14 mouse cellular contexts compared by ENCODE assay signal in the genomic region with DNA sequence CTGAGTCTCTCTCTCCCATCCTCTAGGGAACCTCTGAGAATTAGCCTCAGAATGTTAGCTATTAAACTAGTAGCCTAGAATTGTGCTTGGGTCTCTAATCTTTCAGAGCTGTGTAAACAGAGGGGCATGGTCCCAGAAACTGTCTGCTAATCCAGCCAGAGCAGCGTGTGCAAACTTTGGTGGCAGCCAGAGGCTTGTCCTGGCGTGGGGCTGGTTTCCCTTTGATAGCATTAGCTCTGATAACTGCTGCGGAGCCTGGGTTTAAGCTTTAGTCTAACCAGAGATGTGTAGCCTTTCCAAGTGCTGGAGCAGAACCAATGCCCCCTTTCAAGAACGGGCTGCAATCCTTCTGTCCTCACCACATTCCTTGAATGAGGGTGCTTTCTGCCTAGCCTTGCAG. TPM values are rescaled to one million over a fixed set of nuclear protein-coding genes. Genes with fewer than 3 reads are reported as not detected.
DNase-seq lines count a peak whose midpoint lies in the region; ATAC-seq lines count a peak whose summit lies in the region.
"Had no signal": no experiment of that assay in that cellular context is flagged by ENCODE, and none has a peak within 500 bp of the region (broad histone marks: within the 10 kb centered on the region; RNA-seq: fewer than 3 reads in every experiment).

No protein-coding gene starts in this region.

- H3K4me3 ChIP-seq in forebrain, embryonic 10.5 days, result no peak overlapping the region
- H3K4me3 ChIP-seq in forebrain, embryonic 11.5 days (ENCODE audit: low read depth, low read length), result no peak overlapping the region
- H3K4me3 ChIP-seq in megakaryocyte, embryonic 14.5 days (replicated peaks), result peak overlapping the region; percentile 70
- H3K4me3 ChIP-seq in limb, embryonic 12.5 days (replicated peaks), result 0 out of 2 replicates have a peak overlapping the region, but pooled peaks have one; percentile 11
- H3K4me3 ChIP-seq: left cerebral cortex, adult 2 months; midbrain, embryonic 12.5 days had no signal

- no peak overlapping the region for H3K4me2 ChIP-seq in forebrain, embryonic 11.5 days (ENCODE audit: low read depth, low read length, severe bottlenecking)
- peak overlapping the region; percentile 42 for H3K4me2 ChIP-seq in limb, embryonic 12.5 days
- H3K4me2 ChIP-seq: midbrain, embryonic 12.5 days had no signal

- H3K9ac ChIP-seq in forebrain, embryonic 11.5 days (ENCODE audit: low read length), result no peak overlapping the region
- H3K9ac ChIP-seq in limb, embryonic 12.5 days (replicated peaks), result no peak overlapping the region
- H3K9ac ChIP-seq: midbrain, embryonic 12.5 days had no signal

- H3K27ac ChIP-seq in forebrain, embryonic 10.5 days, result peak overlapping the region; percentile 70
- H3K27ac ChIP-seq in forebrain, embryonic 11.5 days (ENCODE audit: low read depth, low read length), result no peak overlapping the region
- peak overlapping the region; percentile 54 for H3K27ac ChIP-seq in limb, embryonic 12.5 days
- H3K27ac ChIP-seq: left cerebral cortex, adult 2 months; midbrain, embryonic 12.5 days had no signal

- no peaks in the 10 kb centered on the region for H3K9me3 ChIP-seq in forebrain, embryonic 10.5 days
- H3K9me3 ChIP-seq in forebrain, embryonic 11.5 days (ENCODE audit: control insufficient read depth, low read length), result no peaks in the 10 kb centered on the region
- no peaks in the 10 kb centered on the region for H3K9me3 ChIP-seq in megakaryocyte, embryonic 14.5 days
- no peaks in the 10 kb centered on the region for H3K9me3 ChIP-seq in limb, embryonic 12.5 days
- H3K9me3 ChIP-seq: midbrain, embryonic 12.5 days had no signal

- no peak for DNase-seq in forebrain, embryonic 10.5 days (ENCODE audit: extremely low spot score, low spot score)
- DNase-seq in forebrain, embryonic 11.5 days (ENCODE audit: low spot score), result no peak
- peak; percentile 74 for DNase-seq in yolk sac, embryonic 10.5 days (ENCODE audit: low spot score)
- DNase-seq in cerebellum, postnatal 25 days, result no peak
- DNase-seq in cerebellum, adult 8-10 months, result no peak
- DNase-seq: adrenal gland, postnatal 10 days; cerebellum, adult 11-12 months; thymus, postnatal 36 days had no signal

- peaks cover 14% of the 10 kb centered on the region for H3K27me3 ChIP-seq in forebrain, embryonic 10.5 days (ENCODE audit: poor library complexity, severe bottlenecking)
- H3K27me3 ChIP-seq in forebrain, embryonic 11.5 days (ENCODE audit: control insufficient read depth, insufficient read depth, low read length), result no peaks in the 10 kb centered on the region; the same call in 1 of the 2 replicates
- peaks cover 9% of the 10 kb centered on the region for H3K27me3 ChIP-seq in megakaryocyte, embryonic 14.5 days (replicated peaks)
- H3K27me3 ChIP-seq in limb, embryonic 12.5 days, result no peaks in the 10 kb centered on the region

- WGBS in forebrain, embryonic 10.5 days, result 4% methylated on average over 4 of the region's 4 CpGs
- WGBS in forebrain, embryonic 11.5 days, result 11% methylated on average over 4 of the region's 4 CpGs
- WGBS in limb, embryonic 12.5 days, result 10% methylated on average over 4 of the region's 4 CpGs

- H3K4me1 ChIP-seq in forebrain, embryonic 10.5 days, result peaks cover 63% of the 10 kb centered on the region
- peaks cover 7% of the 10 kb centered on the region; the same call in 1 of the 2 replicates for H3K4me1 ChIP-seq in forebrain, embryonic 11.5 days (replicated peaks; ENCODE audit: control insufficient read depth, insufficient read depth, low read length)
- H3K4me1 ChIP-seq in megakaryocyte, embryonic 14.5 days, result peaks cover 39% of the 10 kb centered on the region
- H3K4me1 ChIP-seq in limb, embryonic 12.5 days (replicated peaks), result peaks cover 28% of the 10 kb centered on the region

- no peak for ATAC-seq in forebrain, embryonic 11.5 days (replicated peaks; ENCODE audit: low FRiP score)
- ATAC-seq in megakaryocyte, adult 5-6 weeks (ENCODE audit: poor library complexity, severe bottlenecking), result no peak
- 0 out of 2 replicates have a peak, but pooled peaks have one; percentile 7 for ATAC-seq in limb, embryonic 12.5 days (ENCODE audit: insufficient number of reproducible peaks, insufficient read depth, low FRiP score, low TSS enrichment, low read depth)

- H3K36me3 ChIP-seq in forebrain, embryonic 10.5 days (replicated peaks), result no peaks in the 10 kb centered on the region
- no peaks in the 10 kb centered on the region for H3K36me3 ChIP-seq in forebrain, embryonic 11.5 days (ENCODE audit: control insufficient read depth, insufficient read depth, low read length)
- H3K36me3 ChIP-seq in megakaryocyte, embryonic 14.5 days (replicated peaks; ENCODE audit: low read length), result no peaks in the 10 kb centered on the region
- H3K36me3 ChIP-seq in limb, embryonic 12.5 days, result peaks cover 4% of the 10 kb centered on the region; the same call in 1 of the 2 replicates
- H3K36me3 ChIP-seq: midbrain, embryonic 12.5 days had no signal

RNA-seq across cellular contexts. Expression of gene Asb4, which starts 11.8 kb away (rescaled TPM):
- 23.0 and 25.3 TPM in 2 replicates for polyA plus RNA-seq in forebrain, embryonic 10.5 days (2016; fragmentation: Nextera tagmentation; extraction: Ambion mirVana)
- 33.4 and 34.1 TPM in 2 replicates for polyA plus RNA-seq in forebrain, embryonic 11.5 days (2014; fragmentation: Nextera tagmentation; extraction: Ambion mirVana)
- not detected in 2 replicates for polyA plus RNA-seq in megakaryocyte, embryonic 14.5 days (2012; ENCODE audit: insufficient read depth, low replicate concordance)
- not detected in 2 replicates for total RNA-seq in megakaryocyte, adult 5-6 weeks (2015)
- 0.04 TPM in 1 of 2 replicates, not detected in the other for total RNA-seq in megakaryocyte, adult 5-6 weeks (2017)
- 109 and 119 TPM in 2 replicates for polyA plus RNA-seq in limb, embryonic 12.5 days (2016; fragmentation: Nextera tagmentation; extraction: Ambion mirVana)
- total RNA-seq: neutrophil, adult 5-6 weeks had no signal

Comparison
In these comparisons a context has a peak if more than half of its experiments do, and no peak if none do; other contexts are left out.
1. H3K4me3 ChIP-seq: peak in megakaryocyte, embryonic 14.5 days (single experiment) and limb, embryonic 12.5 days (single experiment); none in forebrain, embryonic 10.5 days (single experiment) and forebrain, embryonic 11.5 days (single experiment).
2. RNA of gene Asb4, which starts 11.8 kb away (polyA plus RNA-seq): 109 to 119 TPM in limb, embryonic 12.5 days, 33.4 to 34.1 TPM in forebrain, embryonic 11.5 days and 23.0 to 25.3 TPM in forebrain, embryonic 10.5 days; not detected in megakaryocyte, embryonic 14.5 days; every median in the first group is over 10 times any median in the second.